Comparison of ENCODE assay signal across 8 mouse cellular contexts in the genomic region with DNA sequence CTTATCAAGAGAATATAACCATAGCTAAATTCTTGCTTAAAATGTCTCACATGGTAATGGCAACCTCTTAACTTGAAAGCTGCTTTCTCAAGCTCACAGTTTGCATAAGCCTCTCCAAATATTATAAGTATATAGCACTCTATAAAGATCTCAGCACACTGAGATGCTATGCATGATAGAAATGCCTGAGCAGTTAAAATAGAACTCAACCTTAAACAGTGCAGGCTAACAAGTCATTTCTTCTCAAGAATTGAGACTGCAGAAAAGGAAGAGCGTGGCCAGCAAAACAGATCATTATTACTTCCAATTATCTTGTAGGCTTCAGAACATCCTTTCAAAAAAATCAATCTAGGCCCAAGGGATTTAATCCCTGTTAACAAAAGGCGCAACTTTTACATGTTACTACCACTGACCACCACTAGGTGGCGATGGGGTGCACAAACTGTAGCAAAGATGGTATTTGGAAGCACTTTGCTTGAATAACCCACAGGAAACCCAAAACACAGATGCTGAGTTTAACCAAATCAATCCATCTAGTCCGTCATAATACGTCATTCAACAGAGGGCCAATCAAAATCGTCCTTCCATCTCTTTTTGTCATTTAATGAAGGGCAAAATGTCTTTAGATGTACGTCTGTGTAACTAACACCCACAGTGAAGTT.
A peak's percentile ranks its signal among the peaks of the same experiment; 100 is the strongest.
DNase-seq lines count a peak whose midpoint lies in the region; ATAC-seq and TF ChIP-seq lines count a peak whose summit lies in the region.

No protein-coding gene starts in this region.

- no peaks in the 10 kb centered on the region for H3K27me3 ChIP-seq in embryonic facial prominence, embryonic 10.5 days (replicated peaks; ENCODE audit: low read depth, poor library complexity, severe bottlenecking)
- H3K27me3 ChIP-seq in lung, postnatal 0 days (replicated peaks; ENCODE audit: insufficient read depth, low read length) = no peaks in the 10 kb centered on the region

- no peak overlapping the region for H3K4me2 ChIP-seq in lung, postnatal 0 days (replicated peaks; ENCODE audit: low read depth, low read length)

- ATAC-seq in lung, postnatal 0 days = no peak

- peak; percentile 28 to 50 for DNase-seq in adrenal gland, adult 18-20 months (ENCODE audit: low spot score in 2 of 2)
- DNase-seq in adrenal gland, adult 8-10 months = no peak
- DNase-seq in 3T3-L1 (ENCODE audit: low read depth, low spot score) = peak; percentile 77
- DNase-seq in adrenal gland, postnatal 14 days = peak; percentile 69
- DNase-seq in embryonic facial prominence, embryonic 10.5 days (ENCODE audit: low spot score) = peak; percentile 71
- peak; percentile 57 for DNase-seq in induced T-regulatory cell, adult 2 months (ENCODE audit: low read depth)
- peak; percentile 70 for DNase-seq in lung, postnatal 0 days (ENCODE audit: low spot score)
- DNase-seq in right cerebral cortex, postnatal 10 days (ENCODE audit: low spot score in 2 of 2) = peak; percentile 48 to 72

- 0 out of 2 replicates have a peak, but pooled peaks cover 1% of the 10 kb centered on the region for H3K36me3 ChIP-seq in embryonic facial prominence, embryonic 10.5 days (replicated peaks)
- no peaks in the 10 kb centered on the region for H3K36me3 ChIP-seq in lung, postnatal 0 days (ENCODE audit: insufficient read depth, low read length)

- no peaks in the 10 kb centered on the region for H3K4me1 ChIP-seq in embryonic facial prominence, embryonic 10.5 days
- no peaks in the 10 kb centered on the region for H3K4me1 ChIP-seq in lung, postnatal 0 days (ENCODE audit: insufficient read depth, low read depth, low read length)

- TF ChIP-seq CTCF in lung, postnatal 0 days (IDR thresholded peaks at IDR 0.05) = peak; percentile 97

- no peak overlapping the region for H3K9ac ChIP-seq in lung, postnatal 0 days (replicated peaks; ENCODE audit: low read depth)

- H3K27ac ChIP-seq in embryonic facial prominence, embryonic 10.5 days (replicated peaks) = no peak overlapping the region
- no peak overlapping the region for H3K27ac ChIP-seq in lung, postnatal 0 days (ENCODE audit: low read length)

- 26% methylated on average over 7 of the region's 7 CpGs for WGBS in embryonic facial prominence, embryonic 10.5 days
- WGBS in lung, postnatal 0 days = 22% methylated on average over 7 of the region's 7 CpGs

- TF ChIP-seq EP300 in lung, postnatal 0 days (IDR thresholded peaks at IDR 0.05) = no peak

- H3K4me3 ChIP-seq in embryonic facial prominence, embryonic 10.5 days = no peak overlapping the region
- no peak overlapping the region for H3K4me3 ChIP-seq in lung, postnatal 0 days (ENCODE audit: low read depth, low read length)

- H3K9me3 ChIP-seq in embryonic facial prominence, embryonic 10.5 days = no peaks in the 10 kb centered on the region
- no peaks in the 10 kb centered on the region for H3K9me3 ChIP-seq in lung, postnatal 0 days (ENCODE audit: low read length)
